In the genomic region with DNA sequence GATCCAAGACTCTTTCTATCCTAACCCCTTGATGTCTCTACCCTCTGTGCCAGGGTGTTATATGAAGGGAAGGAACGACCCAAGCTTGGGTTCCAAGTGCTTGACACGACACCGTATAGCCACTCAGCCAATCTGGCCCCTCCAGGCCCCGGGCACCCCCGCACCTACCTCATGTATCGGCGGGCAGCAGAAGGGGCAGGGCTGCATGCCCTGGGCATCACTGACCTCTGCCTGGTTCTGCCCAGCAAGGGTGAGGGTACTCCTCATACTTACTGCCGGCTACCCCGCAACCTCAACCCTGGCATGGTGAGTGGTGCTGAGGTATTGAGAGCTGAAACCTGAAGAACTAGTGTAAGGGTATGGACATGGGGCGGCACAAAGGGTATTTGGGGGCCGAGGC, we compare ENCODE assay signal across 16 mouse cellular contexts.
"Had no signal": no experiment of that assay in that cellular context is flagged by ENCODE, and none has a peak within 500 bp of the region (broad histone marks: within the 10 kb centered on the region; RNA-seq: fewer than 3 reads in every experiment).

No protein-coding gene starts in this region.

- H3K9me3 ChIP-seq: lung, embryonic 15.5 days; midbrain, embryonic 12.5 days; midbrain, embryonic 15.5 days; neural tube, embryonic 12.5 days; neural tube, embryonic 15.5 days had no signal

- H3K4me3 ChIP-seq: left cerebral cortex, adult 2 months; lung, embryonic 15.5 days; midbrain, embryonic 12.5 days; midbrain, embryonic 15.5 days; neural tube, embryonic 12.5 days; neural tube, embryonic 15.5 days had no signal

- DNase-seq: kidney, postnatal 36 days; layer of hippocampus, postnatal 36 days; lung, postnatal 10 days; right cerebral cortex, adult 18-20 months; right cerebral cortex, postnatal 14 days; right cerebral cortex, postnatal 4 days; thymus, adult 18-20 months had no signal

- H3K9ac ChIP-seq: liver, embryonic 14.5 days; lung, embryonic 15.5 days; midbrain, embryonic 12.5 days; midbrain, embryonic 15.5 days; neural tube, embryonic 12.5 days; neural tube, embryonic 15.5 days had no signal

- H3K27ac ChIP-seq: kidney, postnatal 0 days; left cerebral cortex, adult 2 months; liver, embryonic 14.5 days; lung, embryonic 15.5 days; midbrain, embryonic 12.5 days; midbrain, embryonic 15.5 days; neural tube, embryonic 12.5 days; neural tube, embryonic 15.5 days; stomach, postnatal 0 days had no signal

- H3K4me2 ChIP-seq: lung, embryonic 15.5 days; midbrain, embryonic 12.5 days; midbrain, embryonic 15.5 days; neural tube, embryonic 12.5 days; neural tube, embryonic 15.5 days had no signal

- ATAC-seq: midbrain, embryonic 15.5 days had no signal

- H3K27me3 ChIP-seq: lung, embryonic 15.5 days; midbrain, embryonic 12.5 days; midbrain, embryonic 15.5 days; neural tube, embryonic 12.5 days; neural tube, embryonic 15.5 days had no signal
